Mouse (Mus musculus): Measurements from ENCODE around the gene Nol6. TPM values are rescaled to one million over a fixed set of nuclear protein-coding genes. Genes with fewer than 3 reads are reported as not detected.

Gene Nol6
- total RNA-seq (2023), result 20.4 and 27.0 TPM in 2 replicates

DNA sequence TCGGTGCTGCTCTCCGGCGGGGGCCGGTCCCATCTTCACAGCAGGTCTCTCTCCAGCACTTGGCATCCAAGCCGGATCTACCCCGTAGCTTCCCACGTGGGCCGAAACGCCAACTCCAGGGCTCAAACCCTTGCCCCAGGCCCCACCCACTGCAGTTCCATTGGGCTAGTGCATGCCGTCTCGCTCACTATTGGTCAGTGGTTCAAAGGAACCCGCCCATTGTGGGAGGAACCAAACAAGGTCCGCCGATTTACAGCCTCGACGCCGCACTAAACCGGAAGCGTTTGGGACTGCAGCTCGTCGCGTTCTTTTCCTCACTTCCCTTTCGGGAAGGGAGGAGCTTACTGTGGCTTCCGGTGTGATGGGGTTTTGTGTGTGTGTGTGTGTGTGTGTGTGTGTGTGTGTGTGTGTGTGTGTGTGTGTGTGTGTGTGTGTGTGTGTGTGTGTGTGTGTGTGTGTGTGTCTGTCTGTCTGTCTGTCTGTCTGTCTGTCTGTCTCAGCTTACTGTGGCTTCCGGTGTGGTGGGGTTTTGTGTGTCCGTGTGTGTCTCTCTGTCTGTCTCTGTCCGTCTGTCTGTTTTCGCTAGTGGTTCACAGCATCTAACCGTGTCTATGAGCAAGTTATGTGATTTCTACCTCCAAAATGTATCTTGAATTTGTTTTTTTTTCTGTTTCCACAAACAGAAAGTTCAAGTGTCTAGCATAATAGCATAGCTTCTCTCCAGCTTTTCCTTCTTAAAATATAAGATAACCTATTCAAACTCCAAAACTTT lies at the start of gene Nol6:
Gene Nol6 (minus strand): TSS at position 276 of the 772 bp plus-strand sequence.

DNA sequence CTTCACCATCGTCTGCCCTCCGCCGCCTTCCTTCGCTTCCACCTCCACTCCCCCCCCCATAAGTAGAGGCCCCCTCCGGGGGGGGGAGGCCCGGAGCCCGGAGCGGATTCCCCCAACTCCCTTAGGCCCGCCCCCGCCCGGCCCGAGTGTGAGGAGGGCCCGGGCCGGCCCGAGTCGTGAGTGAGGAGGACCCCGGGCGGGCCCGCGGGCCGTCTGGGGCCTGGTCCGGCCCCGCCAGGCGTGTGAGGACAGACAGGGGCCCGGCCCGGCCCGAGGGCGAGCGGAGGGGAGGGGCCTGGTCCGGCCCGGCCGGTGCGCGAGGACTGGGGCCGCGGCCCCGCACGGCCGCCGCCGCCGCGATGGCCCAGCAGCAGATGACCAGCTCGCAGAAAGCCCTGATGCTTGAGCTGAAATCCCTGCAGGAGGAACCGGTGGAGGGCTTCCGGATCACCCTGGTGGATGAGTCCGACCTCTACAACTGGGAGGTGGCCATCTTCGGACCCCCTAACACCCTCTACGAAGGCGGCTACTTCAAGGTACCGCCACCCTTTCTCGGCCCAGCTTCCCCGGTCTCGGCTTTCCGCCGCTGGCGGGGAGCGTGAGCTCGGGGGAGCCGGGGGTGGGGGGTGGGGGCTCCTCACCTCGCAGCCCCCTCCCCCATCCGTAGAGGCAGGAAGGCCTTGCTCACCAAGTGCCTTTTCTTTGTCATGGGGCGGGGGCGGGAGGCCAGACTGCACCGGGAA lies 11.6 kb upstream of the Nol6 start, which contains the start of gene Ube2r2:
Gene Ube2r2 (plus strand): TSS at position 33 of the 743 bp plus-strand sequence.

DNA sequence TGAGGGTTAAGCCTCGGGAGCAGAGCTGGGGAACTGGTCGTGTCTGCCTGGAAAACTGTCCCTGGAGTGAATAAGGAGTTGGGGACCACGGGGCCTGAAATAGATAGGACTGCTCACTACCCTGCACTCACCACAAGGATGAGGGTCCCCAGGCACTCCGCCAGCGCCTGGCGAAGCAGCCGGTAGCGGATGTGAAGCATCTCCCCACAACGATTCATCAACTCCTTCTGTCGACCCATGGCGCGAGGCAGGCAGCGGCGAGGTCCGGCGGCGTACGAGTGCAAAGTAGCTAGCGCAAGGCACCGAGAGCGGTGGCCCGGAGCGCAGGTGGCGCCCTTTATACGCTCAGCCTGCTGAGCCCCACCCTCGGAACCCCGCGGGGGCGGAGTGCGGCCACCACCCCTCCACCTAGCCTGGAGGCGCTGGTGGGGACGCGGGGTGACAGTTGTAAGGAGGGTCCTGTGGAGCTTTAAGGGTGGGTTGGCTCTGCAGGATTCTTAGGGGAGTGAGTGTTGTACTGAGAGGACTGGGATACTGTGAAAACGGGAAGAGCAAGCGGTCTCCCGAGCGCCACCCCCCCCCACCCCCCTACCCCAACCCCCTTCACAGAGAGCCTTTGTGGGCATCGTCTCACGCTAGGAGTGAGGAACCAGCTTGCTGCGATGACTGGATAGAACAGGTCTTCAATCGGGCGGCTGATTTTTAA lies 26.2 kb downstream of the Nol6 start, which contains the start of gene Aqp3:
Gene Aqp3 (minus strand): TSS at position 313 of the 706 bp plus-strand sequence.

Other genes with a start within 250 kb of the Nol6 start
- gene Spink4, start 204.4 kb downstream of the Nol6 start, total RNA-seq (2023), result not detected in 2 replicates
- gene Bag1, start 176.2 kb downstream of the Nol6 start, total RNA-seq (2023), result 51.3 and 54.6 TPM in 2 replicates
- gene Chmp5, start 176.0 kb downstream of the Nol6 start, total RNA-seq (2023), result 48.4 and 52.3 TPM in 2 replicates
- gene Nfx1, start 153.5 kb downstream of the Nol6 start, total RNA-seq (2023), result 25.4 and 32.6 TPM in 2 replicates
- gene Aqp7, start 76.3 kb downstream of the Nol6 start, total RNA-seq (2023), result not detected in 2 replicates
- gene Aqp3, start 26.3 kb downstream of the Nol6 start, total RNA-seq (2023), result not detected in 2 replicates
- 41.8 and 42.2 TPM in 2 replicates for gene Ube2r2, start 11.3 kb upstream of the Nol6 start, total RNA-seq (2023)
- gene Ubap2, start 150.7 kb upstream of the Nol6 start, total RNA-seq (2023), result 22.1 and 24.2 TPM in 2 replicates
- gene Dcaf12, start 190.4 kb upstream of the Nol6 start, total RNA-seq (2023), result 47.9 and 50.3 TPM in 2 replicates
- gene Ubap1, start 224.5 kb upstream of the Nol6 start, total RNA-seq (2023), result 89.5 and 135 TPM in 2 replicates